Mouse (Mus musculus) stomach, postnatal 0 days (tissue): ENCODE measurements around the gene Tbl3.
"Not testable (repeated sequence)": the region's sequence is repeated elsewhere in the genome, so short reads cannot be mapped to it uniquely, and the experiment has no call there.

ENCODE experiments used
- CTCF ChIP-seq: IDR thresholded peaks from 2 replicates; pipeline ENCODE4 v1.5.1; 2016; ENCODE audit warnings: antibody characterized with exemption, low read depth, mild to moderate bottlenecking, moderate library complexity
- EP300 ChIP-seq: optimal IDR thresholded peaks from 2 replicates; pipeline ENCODE3; 2016; ENCODE audit warnings: antibody characterized with exemption

DNA sequence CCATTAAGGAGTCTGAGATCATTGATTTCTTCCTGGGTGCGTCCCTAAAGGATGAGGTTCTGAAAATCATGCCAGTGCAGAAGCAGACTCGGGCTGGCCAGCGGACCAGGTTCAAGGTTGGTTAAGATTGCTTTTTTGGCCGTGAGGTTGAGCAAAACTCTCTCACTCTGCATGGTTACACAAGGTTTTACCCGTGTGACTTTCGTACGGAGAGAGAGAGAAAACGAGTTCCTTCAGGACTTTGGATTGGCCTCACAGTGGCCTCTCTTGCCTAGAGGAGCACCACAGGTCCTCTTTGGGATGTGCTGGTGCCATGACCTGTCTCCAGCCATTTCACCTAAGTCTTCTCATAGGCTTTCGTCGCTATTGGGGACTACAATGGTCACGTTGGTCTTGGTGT is 13.2 kb upstream of the Tbl3 start:
- not testable (repeated sequence) for TF ChIP-seq EP300, CTCF
